In genomic region chr1:184628566-184629168, GRCm38 (mm10) we compare ENCODE assay signal across 22 mouse cellular contexts.
DNase-seq lines count a peak whose midpoint lies in the region; ATAC-seq and TF ChIP-seq lines count a peak whose summit lies in the region.
"Had no signal": no experiment of that assay in that cellular context is flagged by ENCODE, and none has a peak within 500 bp of the region (broad histone marks: within the 10 kb centered on the region; RNA-seq: fewer than 3 reads in every experiment).

No protein-coding gene starts in this region.

- H3K9ac ChIP-seq in heart, embryonic 13.5 days = no peak overlapping the region
- no peak overlapping the region for H3K9ac ChIP-seq in liver, embryonic 14.5 days (replicated peaks)
- H3K9ac ChIP-seq: forebrain, embryonic 15.5 days; hindbrain, embryonic 14.5 days; limb, embryonic 13.5 days; lung, embryonic 14.5 days had no signal

- no peaks in the 10 kb centered on the region for H3K36me3 ChIP-seq in heart, embryonic 13.5 days
- H3K36me3 ChIP-seq in liver, embryonic 14.5 days (replicated peaks; ENCODE audit: control insufficient read depth, insufficient read depth, low read depth) = no peaks in the 10 kb centered on the region
- H3K36me3 ChIP-seq: forebrain, embryonic 15.5 days; limb, embryonic 13.5 days; midbrain, embryonic 10.5 days had no signal

- H3K27me3 ChIP-seq in heart, embryonic 13.5 days (replicated peaks) = no peaks in the 10 kb centered on the region
- H3K27me3 ChIP-seq in liver, embryonic 14.5 days (ENCODE audit: control insufficient read depth, insufficient read depth, low read length) = no peaks in the 10 kb centered on the region; the same call in 1 of the 2 replicates
- H3K27me3 ChIP-seq: forebrain, embryonic 15.5 days; limb, embryonic 13.5 days had no signal

- H3K4me3 ChIP-seq in heart, embryonic 13.5 days = no peak overlapping the region
- no peak overlapping the region for H3K4me3 ChIP-seq in liver, embryonic 14.5 days (ENCODE audit: insufficient read depth in 1 of 2, low read depth in 2 of 2, low read length in 2 of 2)
- H3K4me3 ChIP-seq: forebrain, embryonic 15.5 days; limb, embryonic 13.5 days; midbrain, embryonic 10.5 days had no signal

- no peak for TF ChIP-seq CTCF in liver, embryonic 14.5 days (IDR thresholded peaks at IDR 0.05; ENCODE audit: low read depth)

- WGBS in heart, embryonic 13.5 days = 64% methylated on average over 3 of the region's 3 CpGs
- 66% methylated on average over 3 of the region's 3 CpGs for WGBS in liver, embryonic 14.5 days (ENCODE audit: insufficient replicate concordance)

- H3K27ac ChIP-seq in heart, embryonic 13.5 days (replicated peaks) = 0 out of 2 replicates have a peak overlapping the region, but pooled peaks have one; percentile 24
- peak overlapping the region; percentile 64 for H3K27ac ChIP-seq in liver, embryonic 14.5 days
- H3K27ac ChIP-seq: forebrain, embryonic 15.5 days; hindbrain, embryonic 14.5 days; limb, embryonic 13.5 days; midbrain, embryonic 10.5 days; stomach, postnatal 0 days had no signal

- intact Hi-C loops in heart, postnatal 36 days (cut with DNase I) = no loop called here

- H3K9me3 ChIP-seq in heart, embryonic 13.5 days = no peaks in the 10 kb centered on the region
- no peaks in the 10 kb centered on the region for H3K9me3 ChIP-seq in liver, embryonic 14.5 days (ENCODE audit: control insufficient read depth, low read length)
- H3K9me3 ChIP-seq: forebrain, embryonic 15.5 days; limb, embryonic 13.5 days; midbrain, embryonic 10.5 days had no signal

- TF ChIP-seq EP300 in liver, embryonic 14.5 days (IDR thresholded peaks at IDR 0.05; ENCODE audit: low read depth) = no peak

- peaks cover 25% of the 10 kb centered on the region for H3K4me1 ChIP-seq in heart, embryonic 13.5 days
- H3K4me1 ChIP-seq in liver, embryonic 14.5 days (replicated peaks; ENCODE audit: control insufficient read depth in 2 of 2, insufficient read depth in 2 of 2, low read length in 1 of 2) = peaks cover 26 to 36% of the 10 kb centered on the region in 2 experiments
- H3K4me1 ChIP-seq: forebrain, embryonic 15.5 days; midbrain, embryonic 10.5 days had no signal

- ATAC-seq in heart, embryonic 13.5 days (ENCODE audit: extremely low read depth, insufficient number of reproducible peaks, low FRiP score, low TSS enrichment) = no peak
- peak; percentile 22 for ATAC-seq in liver, embryonic 14.5 days (ENCODE audit: insufficient read depth)
- peak; percentile 49; the same call in 1 of the 2 replicates for ATAC-seq in megakaryocyte progenitor cell, adult 5-6 weeks (replicated peaks; ENCODE audit: poor library complexity)
- ATAC-seq: forebrain, embryonic 15.5 days had no signal

- no peak for DNase-seq in heart, postnatal 36 days
- DNase-seq in R1 (ENCODE audit: low read depth, low spot score) = peak; percentile 59
- DNase-seq in liver, embryonic 14.5 days (ENCODE audit: low read depth in 3 of 3, low spot score in 3 of 3) = no peak
- no peak for DNase-seq in left cerebral cortex, adult 8-10 months (ENCODE audit: low spot score in 2 of 2)
- DNase-seq in ovary, postnatal 10 days (ENCODE audit: low spot score) = no peak
- DNase-seq: cerebellum, adult 8-10 months; cerebellum, postnatal 36 days; gastrocnemius, postnatal 14 days; heart, postnatal 14 days; kidney, adult 8-10 months; kidney, postnatal 36 days; layer of hippocampus, postnatal 36 days; lung, embryonic 14.5 days; lung, postnatal 36 days; thymus, adult 2 months had no signal

- no peak overlapping the region for H3K4me2 ChIP-seq in heart, embryonic 13.5 days
- H3K4me2 ChIP-seq in liver, embryonic 14.5 days (ENCODE audit: low read depth) = no peak overlapping the region
- H3K4me2 ChIP-seq: forebrain, embryonic 15.5 days; hindbrain, embryonic 14.5 days; limb, embryonic 13.5 days; lung, embryonic 14.5 days had no signal
